Mouse (Mus musculus) myocyte (in vitro differentiated cells): ENCODE data around the gene Ms4a15.
A peak's percentile ranks its signal among the peaks of the same experiment; 100 is the strongest.

Experiments used
- CEBPB ChIP-seq: IDR thresholded peaks from 2 replicates; pipeline ENCODE4 v1.6.1; 2011; ENCODE audit warnings: mild to moderate bottlenecking, moderate library complexity; ENCODE audit not compliant: poor library complexity, insufficient read depth, severe bottlenecking
- E2F4 ChIP-seq: IDR thresholded peaks from one replicate; pipeline ENCODE4 v1.6.1; 2011; ENCODE audit warnings: mild to moderate bottlenecking, control low read depth, moderate library complexity; ENCODE audit not compliant: insufficient read depth
- MAX ChIP-seq: IDR thresholded peaks from one replicate; pipeline ENCODE4 v1.6.1; 2011; ENCODE audit warnings: low read depth, mild to moderate bottlenecking, control low read depth
- MYOG ChIP-seq, 3 experiments: IDR thresholded peaks; one replicate each; pipeline ENCODE4 v1.6.1; 2011; ENCODE audit warnings: control low read depth in 2 of 3, low read depth in 2 of 3, mild to moderate bottlenecking in 2 of 3; ENCODE audit not compliant: insufficient read length in 2 of 3, control insufficient read depth in 1 of 3, insufficient read depth in 1 of 3
- POLR2A ChIP-seq: IDR thresholded peaks from one replicate; pipeline ENCODE4 v1.6.1; 2011; ENCODE audit warnings: low read depth, mild to moderate bottlenecking, control low read depth, moderate library complexity; ENCODE audit not compliant: insufficient read length
- POLR2AphosphoS2 ChIP-seq: IDR thresholded peaks from one replicate; pipeline ENCODE4 v1.6.1; 2011; ENCODE audit warnings: low read depth, control low read depth; ENCODE audit not compliant: insufficient read length
- REST ChIP-seq: IDR thresholded peaks from one replicate; pipeline ENCODE4 v1.6.1; 2011; ENCODE audit warnings: mild to moderate bottlenecking, control low read depth, moderate library complexity; ENCODE audit not compliant: insufficient read depth, insufficient read length
- TCF3 ChIP-seq: IDR thresholded peaks from one replicate; pipeline ENCODE4 v1.6.1; 2011; ENCODE audit warnings: low read depth, control low read depth; ENCODE audit not compliant: insufficient read length
- USF1 ChIP-seq: IDR thresholded peaks from one replicate; pipeline ENCODE4 v1.6.1; 2011; ENCODE audit warnings: low read depth, mild to moderate bottlenecking, control low read depth, moderate library complexity

GRCm38 (mm10) chr19:10949112-10949511, 43.9 kb downstream of the Ms4a15 start, which contains the start of gene Ccdc86:
- TF ChIP-seq POLR2A: peak; percentile 74
- peak; percentile 91 for TF ChIP-seq MAX
- no peak for TF ChIP-seq E2F4
- TF ChIP-seq REST: no peak
- TF ChIP-seq CEBPB: no peak
- no peak for TF ChIP-seq TCF3
- TF ChIP-seq POLR2AphosphoS2: peak; percentile 75
- TF ChIP-seq USF1: peak; percentile 58
- TF ChIP-seq MYOG (IDR thresholded peaks at IDR 0.05; ENCODE audit: control insufficient read depth in 1 of 3, insufficient read depth in 1 of 3, insufficient read length in 2 of 3, low read depth in 2 of 3): no peak
